Mouse (Mus musculus) heart, embryonic 10.5 days (tissue): Measurements from ENCODE around the gene 1500011B03Rik. TPM values are rescaled to one million over a fixed set of nuclear protein-coding genes. Genes with fewer than 3 reads are reported as not detected.
"Not testable (repeated sequence)": the region's sequence is repeated elsewhere in the genome, so short reads cannot be mapped to it uniquely, and the experiment has no call there.

Source experiments
- DNase-seq: peaks from one replicate; pipeline ENCODE4 v3.0.0-alpha.2; 2017; ENCODE audit warnings: low spot score
- H3K27ac ChIP-seq: fragments of 300-500 bp; sonication (generic); 2 replicates; pipeline ENCODE4 v1.5.1; 2016; ENCODE audit warnings: mild to moderate bottlenecking
- H3K27me3 ChIP-seq: fragments of 300-500 bp; sonication (generic); 2 replicates; pipeline ENCODE4 v1.6.1; 2016; ENCODE audit warnings: mild to moderate bottlenecking; ENCODE audit not compliant: poor library complexity, insufficient read depth, severe bottlenecking
- H3K36me3 ChIP-seq: fragments of 300-500 bp; sonication (generic); 2 replicates; pipeline ENCODE4 v1.6.1; 2016; ENCODE audit warnings: mild to moderate bottlenecking, moderate library complexity
- H3K4me1 ChIP-seq: fragments of 300-500 bp; sonication (generic); 2 replicates; pipeline ENCODE4 v1.6.1; 2016; ENCODE audit warnings: mild to moderate bottlenecking
- H3K4me3 ChIP-seq: fragments of 300-500 bp; sonication (generic); 2 replicates; pipeline ENCODE4 v1.5.1; 2016; ENCODE audit warnings: mild to moderate bottlenecking, moderate library complexity
- H3K9me3 ChIP-seq: fragments of 300-500 bp; sonication (generic); 2 replicates; pipeline ENCODE4 v1.6.1; 2016; ENCODE audit warnings: mild to moderate bottlenecking, moderate library complexity
- WGBS: fragments of 180-500 bp; shearing (Covaris S2); methylation state at CpG from one replicate; pipeline ENCODE4 v1.1.7; 2016; 5-methylcytosine and 5-hydroxymethylcytosine counted together
- polyA plus RNA-seq: library from polyadenylated mRNA; unstranded; fragments of >200 nt; fragmentation: Nextera tagmentation; extraction: Ambion mirVana; gene quantifications from 2 replicates; pipeline ENCODE4 v1.2.1, GENCODE M21; 2016

Gene 1500011B03Rik
- polyA plus RNA-seq, result 58.7 and 77.1 TPM in 2 replicates

DNA sequence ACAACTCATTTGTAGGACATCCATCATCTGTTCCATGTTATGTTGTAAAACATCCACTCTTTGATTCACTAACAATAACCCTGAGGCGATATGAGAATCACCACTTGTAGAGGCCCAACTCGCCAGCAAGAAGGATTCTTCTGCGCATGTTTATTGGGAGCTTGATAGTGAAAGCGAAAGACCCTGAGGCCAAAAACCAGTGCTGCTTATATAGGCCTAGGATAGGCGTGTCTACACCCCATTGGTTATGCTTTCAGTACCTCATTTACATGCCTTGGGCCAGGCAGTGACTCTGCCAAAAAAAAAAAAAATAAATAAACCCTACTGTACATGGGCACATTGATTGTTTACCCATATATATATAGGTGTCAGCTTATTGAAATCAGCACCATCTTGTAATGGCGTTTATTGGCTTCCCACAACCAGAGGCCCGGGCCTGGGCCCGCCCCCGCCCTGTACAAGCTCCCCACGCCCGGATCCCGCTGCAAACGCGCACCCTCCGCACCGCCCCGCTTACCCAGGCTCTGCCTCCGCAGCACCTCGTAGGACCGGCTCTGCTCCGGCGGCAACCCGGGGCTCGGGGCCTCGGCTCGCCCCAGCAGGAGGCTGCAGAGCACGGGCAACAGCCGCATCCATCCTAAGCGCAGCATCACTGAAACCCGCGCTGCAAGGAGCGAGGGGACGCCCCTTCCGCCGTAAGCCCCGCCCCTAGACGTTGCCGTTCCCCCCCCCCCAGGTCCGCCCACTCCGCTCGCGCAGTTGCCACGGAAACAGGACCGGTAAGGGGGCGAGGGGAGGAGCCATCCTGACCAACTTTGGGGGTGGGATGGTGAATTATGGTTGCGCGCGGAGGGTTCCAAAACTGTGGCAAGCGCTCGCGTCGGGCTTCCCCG, at the start of gene 1500011B03Rik:
1500011B03Rik (minus strand) TSS at position 673 of the 893 bp plus-strand sequence.
- no peaks in the 10 kb centered on the region for H3K9me3 ChIP-seq
- peaks cover 18% of the 10 kb centered on the region for H3K36me3 ChIP-seq
- WGBS, result 9% methylated on average over 53 of the region's 53 CpGs
- peak within 1 kb of the TSS; percentile 89 for H3K27ac ChIP-seq
- H3K4me3 ChIP-seq, result peak within 1 kb of the TSS; percentile 90
- H3K4me1 ChIP-seq, result peaks cover 13% of the 10 kb centered on the region; the same call in 1 of the 2 replicates
- DNase-seq, result peak; percentile 94
- H3K27me3 ChIP-seq, result no peaks in the 10 kb centered on the region

GRCm38 (mm10) chr5:114865279-114865678, 42.0 kb upstream of the 1500011B03Rik start:
- Histone ChIP-seq H3K27me3 (peaks cover 15% of the 10 kb centered on the region), H3K9me3 (peaks cover 14% of the 10 kb centered on the region; the same call in 1 of the 2 replicates), H3K4me3 (no peak overlapping the region), H3K36me3 (no peaks in the 10 kb centered on the region), H3K4me1 (0 out of 2 replicates have a peak, but pooled peaks cover 3% of the 10 kb centered on the region), H3K27ac (no peak overlapping the region)
- whole genome bisulfite sequencing, result 87% methylated on average over 12 of the region's 12 CpGs
- DNase-seq, result no peak

DNA sequence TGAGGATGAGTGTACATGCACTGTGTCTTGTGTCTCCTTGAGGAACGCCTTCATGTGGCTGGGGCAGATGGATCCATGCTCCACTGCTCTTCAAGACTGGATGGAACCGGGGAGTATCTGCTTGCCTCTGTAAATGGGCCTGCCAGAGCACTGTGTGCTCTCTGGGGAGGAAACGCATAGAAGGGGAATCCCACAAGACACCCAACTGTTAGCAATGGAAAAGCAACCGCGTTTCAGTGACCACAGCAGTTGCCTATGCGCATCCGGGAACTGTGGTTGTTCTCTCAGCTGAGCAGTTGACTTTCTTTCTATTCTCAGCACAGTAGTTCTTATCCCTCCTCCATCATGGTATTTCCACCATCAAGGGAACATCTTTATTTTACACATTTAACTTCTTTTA, 41.5 kb upstream of the 1500011B03Rik start:
- Histone ChIP-seq H3K36me3 (no peaks in the 10 kb centered on the region), H3K9me3 (peaks cover 14% of the 10 kb centered on the region; the same call in 1 of the 2 replicates), H3K4me3 (no peak overlapping the region), H3K27ac (no peak overlapping the region), H3K27me3 (peaks cover 15% of the 10 kb centered on the region), H3K4me1 (0 out of 2 replicates have a peak, but pooled peaks cover 3% of the 10 kb centered on the region)
- no peak for DNase-seq
- 77% methylated on average over 7 of the region's 7 CpGs for WGBS

GRCm38 (mm10) chr5:114861730-114862129, 38.5 kb upstream of the 1500011B03Rik start:
- Histone ChIP-seq H3K27ac (no peak overlapping the region), H3K9me3 (no peaks in the 10 kb centered on the region)

GRCm38 (mm10) chr5:114859253-114859652, 36.0 kb upstream of the 1500011B03Rik start:
- H3K27me3 ChIP-seq, result peaks cover 50% of the 10 kb centered on the region
- DNase-seq, result peak; percentile 83
- no peaks in the 10 kb centered on the region for H3K9me3 ChIP-seq
- WGBS, result 6% methylated on average over 18 of the region's 18 CpGs
- peak overlapping the region; percentile 49 for H3K4me3 ChIP-seq
- H3K36me3 ChIP-seq, result no peaks in the 10 kb centered on the region
- H3K4me1 ChIP-seq, result peaks cover 7% of the 10 kb centered on the region; the same call in 1 of the 2 replicates
- H3K27ac ChIP-seq, result peak overlapping the region; percentile 38; the same call in 1 of the 2 replicates

More at GRCm38 (mm10) chr5:114861730-114862129, 38.5 kb upstream of the 1500011B03Rik start:
- Histone ChIP-seq H3K4me3 (no peak overlapping the region), H3K4me1 (peaks cover 7% of the 10 kb centered on the region; the same call in 1 of the 2 replicates), H3K27me3 (peaks cover 38% of the 10 kb centered on the region), H3K36me3 (no peaks in the 10 kb centered on the region)
- 76% methylated on average over 6 of the region's 6 CpGs for WGBS
- DNase-seq, result no peak

DNA sequence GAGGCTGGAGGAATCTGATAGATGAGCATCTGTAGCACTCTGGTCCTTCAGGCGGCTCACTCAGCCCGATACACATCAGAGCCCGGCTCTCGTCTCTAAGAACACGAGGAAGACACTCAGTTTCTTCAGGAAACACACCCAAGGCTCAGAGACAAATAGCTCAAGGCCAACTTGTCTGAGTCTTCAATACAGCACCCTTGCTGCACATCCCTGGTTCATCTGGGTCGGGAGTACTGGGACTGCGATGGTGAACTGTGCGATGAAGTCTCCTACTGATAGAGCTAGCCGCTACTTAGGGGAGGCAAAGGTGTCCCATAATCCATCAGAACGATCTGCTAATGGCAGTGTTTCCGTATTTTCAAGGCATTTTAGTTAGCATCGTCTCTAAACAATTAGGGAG, 35.3 kb upstream of the 1500011B03Rik start, which contains the start of gene Gm9936:
Gm9936 (minus strand) TSS at position 101 of the 400 bp plus-strand sequence.
- WGBS, result 75% methylated on average over 12 of the region's 12 CpGs
- Histone ChIP-seq H3K36me3 (no peaks in the 10 kb centered on the region), H3K4me1 (peaks cover 7% of the 10 kb centered on the region; the same call in 1 of the 2 replicates), H3K27ac (peak within 1 kb of the TSS; percentile 38; the same call in 1 of the 2 replicates), H3K4me3 (peak within 1 kb of the TSS; percentile 49), H3K9me3 (no peaks in the 10 kb centered on the region), H3K27me3 (peaks cover 55% of the 10 kb centered on the region)
- DNase-seq, result no peak

- not testable (repeated sequence) for H3K36me3 ChIP-seq, H3K4me3 ChIP-seq, H3K27ac ChIP-seq, H3K9me3 ChIP-seq, H3K4me1 ChIP-seq, DNase-seq
- WGBS, result 69% methylated on average over 3 of the region's 5 CpGs
- H3K27me3 ChIP-seq, result peaks cover 48% of the 10 kb centered on the region
Measured at GRCm38 (mm10) chr5:114853364-114853763, 30.1 kb upstream of the 1500011B03Rik start, which contains the start of gene 4930519G04Rik. Gene 4930519G04Rik (plus strand): TSS chr5:114853664.

GRCm38 (mm10) chr5:114851565-114852236, 28.4 kb upstream of the 1500011B03Rik start:
- no peaks in the 10 kb centered on the region for H3K36me3 ChIP-seq
- 79% methylated on average over 20 of the region's 20 CpGs for WGBS
- H3K9me3 ChIP-seq, result no peaks in the 10 kb centered on the region
- H3K4me1 ChIP-seq, result no peaks in the 10 kb centered on the region
- no peak overlapping the region for H3K27ac ChIP-seq
- DNase-seq, result no peak
- no peak overlapping the region for H3K4me3 ChIP-seq
- peaks cover 32% of the 10 kb centered on the region for H3K27me3 ChIP-seq

- not testable (repeated sequence) for H3K9me3 ChIP-seq, H3K27ac ChIP-seq, H3K36me3 ChIP-seq, DNase-seq, H3K4me1 ChIP-seq, H3K4me3 ChIP-seq
- WGBS, result 71% methylated on average over 2 of the region's 2 CpGs
- peaks cover 24% of the 10 kb centered on the region for H3K27me3 ChIP-seq
Measured at GRCm38 (mm10) chr5:114844371-114844770, 21.1 kb upstream of the 1500011B03Rik start.

DNA sequence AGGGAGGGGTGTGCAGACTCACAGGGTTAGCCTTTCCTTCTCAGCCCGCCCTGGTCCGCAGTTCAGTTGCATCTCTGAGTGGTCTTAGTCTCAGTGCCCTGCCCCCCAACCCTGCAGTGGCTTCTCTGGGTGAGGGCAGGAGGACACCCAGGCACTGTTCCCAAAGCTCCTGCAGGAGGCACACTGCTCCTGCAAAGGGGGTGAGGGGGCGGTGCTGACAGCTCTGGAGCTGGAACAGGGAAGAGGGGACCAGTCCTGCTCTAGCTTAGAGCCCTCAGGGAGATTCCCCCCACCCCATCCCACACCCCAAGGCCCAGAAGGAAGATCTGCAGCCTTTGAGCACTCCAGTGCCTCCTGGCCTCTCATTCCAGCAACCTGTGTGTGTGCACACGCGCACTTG, 19.4 kb upstream of the 1500011B03Rik start:
- Histone ChIP-seq H3K27me3 (peaks cover 17% of the 10 kb centered on the region), H3K4me3 (no peak overlapping the region), H3K9me3 (no peaks in the 10 kb centered on the region), H3K36me3 (no peaks in the 10 kb centered on the region), H3K4me1 (peaks cover 5% of the 10 kb centered on the region), H3K27ac (peak overlapping the region; percentile 29; the same call in 1 of the 2 replicates)
- WGBS, result 60% methylated on average over 5 of the region's 5 CpGs
- no peak for DNase-seq

- not testable (repeated sequence) for H3K27ac ChIP-seq, DNase-seq, H3K9me3 ChIP-seq, H3K4me1 ChIP-seq, H3K4me3 ChIP-seq, H3K36me3 ChIP-seq
- WGBS, result 63% methylated on average over 3 of the region's 3 CpGs
- H3K27me3 ChIP-seq, result peaks cover 17% of the 10 kb centered on the region
Measured at GRCm38 (mm10) chr5:114842155-114842554, 18.9 kb upstream of the 1500011B03Rik start.

DNA sequence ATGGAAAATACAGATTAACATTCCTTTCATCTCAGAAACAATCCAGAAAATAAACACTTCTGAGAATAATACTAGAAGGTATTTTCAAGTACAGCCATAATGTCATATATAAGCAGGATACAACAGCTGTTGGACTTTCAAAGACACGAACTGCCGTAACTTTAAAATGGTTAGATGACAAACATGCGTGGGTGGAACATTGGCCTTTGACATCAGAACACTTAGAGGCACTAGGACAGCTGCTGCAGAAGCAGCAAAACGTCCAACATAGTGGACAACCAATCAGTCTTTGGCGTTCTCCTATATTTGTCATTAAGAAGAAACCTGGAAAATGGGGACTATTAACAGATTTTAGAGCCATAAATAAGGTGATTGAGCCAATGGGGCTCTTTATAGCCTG, 17.2 kb upstream of the 1500011B03Rik start:
- H3K4me3 ChIP-seq, result not testable (repeated sequence)

More for the DNA sequence above, 17.2 kb upstream of the 1500011B03Rik start:
- H3K4me1 ChIP-seq, H3K9me3 ChIP-seq, H3K27me3 ChIP-seq, DNase-seq, H3K36me3 ChIP-seq, H3K27ac ChIP-seq: not testable (repeated sequence)
- WGBS, result 75% methylated on average over 5 of the region's 5 CpGs
